Mouse (Mus musculus) adrenal gland, postnatal 36 days (tissue): ENCODE measurements around the gene Tagap1. TPM values are rescaled to one million over a fixed set of nuclear protein-coding genes. Genes with fewer than 3 reads are reported as not detected.
"Not testable (repeated sequence)": the region's sequence is repeated elsewhere in the genome, so short reads cannot be mapped to it uniquely, and the experiment has no call there.

ENCODE experiments used
- DNase-seq, 2 experiments: peaks; one replicate each; pipeline ENCODE4 v3.0.0; 2021; ENCODE audit warnings: mixed read lengths in 1 of 2
- long read RNA-seq, 2 experiments: library from polyadenylated mRNA; stranded (forward); transcript quantifications; one replicate each; pipeline ENCODE4 v2.0.0; 2021; ENCODE audit warnings: borderline sequencing depth in 2 of 2
- total RNA-seq, 2 experiments: library from RNA; stranded (reverse); gene quantifications; 2 replicates each; pipeline ENCODE4 v1.2.3; 2021

Gene Tagap1
- total RNA-seq: 10 to 100 TPM; 14.7 to 19.2 TPM
- long read RNA-seq, experiment 1, partial matches to known transcripts: 7 of 22 reads
- long read RNA-seq, experiment 1, other reads (novel, unspliced or antisense): 15 of 22 reads
- long read RNA-seq, experiment 2, partial matches to known transcripts: 6 of 11 reads
- long read RNA-seq, experiment 2, other reads (novel, unspliced or antisense): 5 of 11 reads

DNA sequence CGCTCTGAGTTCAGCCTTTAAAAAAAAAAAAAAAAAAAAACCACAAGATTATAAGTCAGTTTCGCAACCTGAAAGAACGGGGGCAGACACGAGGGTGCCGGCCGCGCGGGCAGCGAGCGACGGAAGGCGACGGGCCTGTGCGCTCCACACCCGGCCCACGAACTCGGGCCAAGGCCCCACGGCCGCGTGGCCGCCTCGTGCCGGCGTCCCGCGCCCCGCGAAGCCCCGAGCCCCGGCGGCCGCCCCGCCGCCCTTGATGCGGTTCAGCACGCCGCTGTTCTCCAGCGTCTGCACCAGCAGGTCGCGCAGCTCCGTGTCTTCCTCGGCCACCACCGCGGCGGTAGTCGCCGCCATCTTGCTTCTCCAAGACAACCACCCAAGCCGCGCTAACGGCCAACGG is at the start of gene Tagap1:
Gene Tagap1 (minus strand): TSS at position 381 of the 400 bp plus-strand sequence.
- peak; percentile 46 to 48 for DNase-seq

DNA sequence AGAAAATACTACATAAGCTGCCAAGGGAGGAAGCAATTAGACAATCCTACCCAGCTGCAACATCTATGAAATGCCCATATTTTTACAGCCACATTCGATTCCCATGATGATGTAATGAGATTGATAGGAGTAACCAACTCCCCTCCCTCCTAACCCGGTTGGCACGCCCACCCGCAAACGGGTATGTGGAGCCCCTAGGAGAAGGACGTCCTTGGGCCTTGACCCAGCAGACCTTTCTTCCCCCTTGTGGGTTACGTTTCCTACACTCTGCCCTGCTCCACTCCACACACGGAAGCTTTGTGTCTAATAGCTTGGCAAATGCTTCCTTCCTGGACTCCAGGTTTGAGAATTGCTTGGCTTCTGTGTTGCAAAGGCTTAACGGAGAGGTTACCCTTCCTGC is 48.9 kb upstream of the Tagap1 start:
- DNase-seq: not testable (repeated sequence)

DNA sequence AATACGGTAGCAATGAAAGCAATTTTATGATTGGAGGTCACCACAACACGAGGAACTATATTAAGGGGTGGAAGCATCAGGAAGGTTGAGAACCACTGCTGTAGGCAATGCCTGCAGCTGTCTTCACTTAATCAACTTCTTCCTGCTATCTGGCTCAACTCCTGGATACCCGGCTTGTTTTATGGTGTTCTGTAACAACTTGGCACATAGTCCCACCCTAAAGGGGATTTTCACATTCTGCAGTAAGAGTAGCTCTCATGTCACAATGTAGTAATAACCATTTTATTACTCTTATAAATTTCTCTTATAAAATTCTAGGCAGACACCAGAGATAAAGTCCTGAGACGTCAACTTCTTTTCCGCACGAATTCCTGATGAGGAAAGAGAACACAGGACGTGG is 48.5 kb upstream of the Tagap1 start:
- not testable (repeated sequence) for DNase-seq

DNA sequence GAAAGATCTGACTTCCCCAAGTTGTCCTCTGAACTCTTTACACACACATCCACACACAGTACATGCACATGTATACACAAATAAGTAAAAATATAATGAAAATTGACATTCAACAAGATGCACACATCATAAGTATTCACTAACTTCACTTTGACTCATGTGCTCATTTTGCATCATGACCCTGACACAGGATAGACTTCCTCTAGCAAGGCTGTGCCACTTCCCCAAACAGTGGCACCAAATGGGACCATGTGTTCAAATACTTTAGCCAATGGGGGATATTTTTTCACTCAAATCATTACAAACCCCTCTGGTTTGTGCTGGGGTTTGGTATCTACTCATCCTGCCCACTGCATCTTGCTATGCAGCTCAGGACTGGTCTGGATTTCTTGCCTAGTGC is 47.9 kb upstream of the Tagap1 start:
- DNase-seq: not testable (repeated sequence)

DNA sequence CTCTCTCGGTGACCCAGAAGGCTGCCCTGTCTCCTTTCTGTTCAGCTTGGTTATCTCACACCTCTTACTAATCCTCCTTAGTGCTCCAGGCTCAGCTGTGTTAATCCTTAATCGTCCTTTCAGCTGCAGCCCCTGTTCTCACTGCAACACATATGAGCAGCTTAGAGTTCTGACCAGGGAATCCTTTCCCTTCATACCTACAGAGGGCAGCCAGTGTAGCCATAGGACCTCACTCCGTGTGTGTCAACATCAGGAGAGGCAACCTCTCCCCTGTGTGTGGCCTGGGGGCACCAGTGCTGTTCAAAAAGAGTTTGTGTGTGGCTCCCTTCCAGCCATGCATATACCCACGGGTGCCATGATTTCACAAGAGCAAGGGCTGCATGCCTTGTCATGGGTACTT is 44.7 kb upstream of the Tagap1 start:
- not testable (repeated sequence) for DNase-seq

DNA sequence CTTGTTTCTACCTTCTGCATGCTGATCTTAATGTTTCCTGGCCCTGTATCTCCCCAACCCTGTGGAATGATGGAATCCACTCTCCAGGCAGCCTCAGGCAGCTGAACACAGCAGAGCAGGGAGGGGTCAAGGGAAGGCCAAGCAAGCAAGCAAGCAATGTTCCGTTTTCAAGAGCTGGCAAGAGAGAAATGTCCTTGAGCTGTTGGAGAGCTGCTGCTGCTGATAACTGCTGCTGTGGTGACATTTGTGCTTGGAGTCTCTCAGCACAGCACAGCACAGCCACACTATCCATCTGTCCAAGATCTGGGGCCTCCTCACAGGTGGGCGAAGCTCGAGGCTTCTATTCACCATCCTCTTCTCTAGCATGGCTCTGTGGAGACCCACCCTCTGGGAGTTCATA is 42.4 kb upstream of the Tagap1 start:
- not testable (repeated sequence) for DNase-seq

DNA sequence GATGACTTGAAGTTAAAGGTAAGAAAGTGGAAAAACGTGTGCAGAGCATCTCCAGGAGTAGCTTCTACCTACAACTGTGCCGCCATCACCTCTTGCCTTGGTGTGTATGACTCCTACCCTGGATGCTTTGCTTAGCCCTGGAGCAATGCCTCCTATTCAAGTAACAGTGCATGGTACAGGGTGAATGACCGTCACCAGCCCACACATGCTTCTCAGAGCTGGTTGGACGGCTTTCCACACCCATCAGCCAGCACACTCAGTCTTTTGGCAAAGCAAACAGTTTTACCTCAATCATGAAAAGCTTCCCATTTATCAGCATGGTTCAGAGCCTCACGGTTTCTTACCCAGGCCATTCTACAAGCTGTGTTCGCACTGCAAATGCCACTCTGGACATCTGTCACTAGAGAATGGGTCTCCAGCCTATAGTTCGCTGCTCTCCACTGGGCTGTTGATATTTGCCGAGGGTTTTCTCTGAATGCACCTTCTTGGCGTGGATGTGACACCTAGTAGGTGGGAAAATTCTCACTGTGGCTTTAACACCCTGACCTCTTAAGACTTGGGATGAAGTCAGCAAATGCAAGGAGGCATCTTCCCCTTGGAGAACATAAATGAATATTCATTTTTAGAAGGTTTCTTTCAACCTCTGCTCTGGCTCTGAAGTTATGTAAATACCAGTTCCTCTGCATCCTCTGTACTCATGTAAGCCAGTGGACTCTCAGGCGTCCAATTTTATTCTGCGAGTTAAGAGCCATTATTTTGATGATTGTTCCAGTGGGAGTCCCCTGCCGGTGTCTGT is 41.0 kb upstream of the Tagap1 start:
- not testable (repeated sequence) for DNase-seq

DNA sequence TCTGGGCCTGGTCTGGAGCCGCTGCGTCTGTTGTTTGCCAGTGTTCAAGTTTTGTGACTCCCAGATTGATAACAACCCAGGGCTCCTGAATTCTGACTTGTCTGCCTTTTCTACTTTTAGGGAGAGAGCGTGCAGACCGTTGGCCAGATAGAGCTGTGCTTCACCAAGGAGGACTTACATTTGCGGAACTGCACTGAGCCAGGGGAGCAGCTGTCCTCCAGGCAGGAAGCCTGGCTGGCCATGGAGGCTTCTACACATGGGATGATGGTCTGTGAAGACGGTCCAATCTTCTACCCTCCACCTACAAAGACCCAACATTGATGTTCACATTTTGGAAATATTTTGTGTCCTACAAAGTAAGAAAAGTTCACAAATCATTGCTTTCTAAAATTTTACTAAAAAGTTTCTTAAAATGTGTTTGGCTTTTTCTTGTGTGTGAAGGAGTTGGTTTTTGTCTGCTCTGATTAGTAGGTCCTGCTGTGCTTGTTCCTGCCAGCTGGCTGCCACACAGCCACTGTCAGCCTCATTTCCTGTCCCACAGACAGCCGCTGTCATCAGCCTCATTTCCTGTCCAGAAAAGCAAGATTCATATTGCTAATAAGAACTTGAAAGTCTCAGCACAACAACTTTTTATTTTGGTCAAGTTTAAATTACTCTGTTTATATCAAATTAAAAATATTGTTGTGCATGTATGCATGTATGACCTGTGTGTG is 37.0 kb upstream of the Tagap1 start:
- DNase-seq: not testable (repeated sequence)

DNA sequence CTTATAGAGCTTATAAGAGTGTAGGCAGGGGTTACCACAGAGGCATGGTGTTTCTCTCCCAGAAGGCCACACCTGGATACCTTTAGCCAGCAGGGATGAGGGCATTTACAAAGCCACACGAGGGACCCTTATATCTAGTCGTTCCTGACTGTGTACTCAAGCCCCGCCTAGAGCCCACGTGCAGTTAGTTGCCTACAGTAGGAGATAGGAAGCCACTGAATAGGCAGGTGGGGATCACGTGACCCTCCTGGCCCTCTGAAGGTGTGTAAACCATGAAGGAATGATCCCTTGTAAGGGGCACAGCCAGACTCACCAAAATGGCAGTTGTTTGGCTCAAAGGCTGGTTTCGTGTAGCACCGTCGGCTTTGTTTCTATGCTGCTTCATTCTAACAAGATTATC is 35.9 kb upstream of the Tagap1 start:
- DNase-seq: not testable (repeated sequence)

DNA sequence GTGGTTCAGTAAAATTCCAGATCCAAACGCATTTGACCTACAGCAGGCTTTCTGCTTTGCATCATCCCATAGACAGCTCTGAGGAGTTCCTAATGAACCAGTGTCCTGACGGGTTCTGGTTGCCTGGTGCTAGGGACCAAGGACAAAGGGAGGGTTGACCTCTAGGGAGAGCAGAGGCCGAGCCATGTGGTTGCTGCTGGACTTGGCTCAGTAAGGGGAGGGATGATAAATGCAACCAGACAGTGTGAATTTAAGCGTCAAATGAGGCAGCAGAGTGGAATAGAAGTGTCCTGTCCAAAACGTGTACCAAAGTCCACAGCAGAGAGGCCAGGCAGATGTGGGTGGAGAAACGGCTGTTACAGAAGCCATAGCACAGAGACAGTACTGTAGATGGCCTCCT is 34.5 kb upstream of the Tagap1 start:
- DNase-seq: not testable (repeated sequence)

DNA sequence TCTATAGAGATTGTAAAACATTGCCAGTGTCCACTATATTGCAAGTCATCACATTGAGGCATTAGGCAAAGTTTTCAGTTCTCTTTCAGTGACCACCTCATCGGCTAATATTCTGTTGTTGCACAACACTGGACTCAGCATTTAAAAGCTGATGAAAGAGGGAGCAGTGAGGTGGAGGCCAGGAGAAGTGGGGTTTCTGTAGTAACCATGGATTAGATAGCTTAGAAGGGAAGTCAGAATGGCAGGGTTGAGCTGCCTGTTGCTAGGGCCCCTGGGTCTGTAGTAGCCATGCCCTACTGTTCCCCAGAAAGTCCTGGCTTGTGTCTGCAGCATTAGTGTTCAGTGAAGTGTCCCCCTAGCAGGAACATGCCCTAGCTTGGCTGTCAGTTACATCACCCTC is 25.2 kb upstream of the Tagap1 start:
- not testable (repeated sequence) for DNase-seq

DNA sequence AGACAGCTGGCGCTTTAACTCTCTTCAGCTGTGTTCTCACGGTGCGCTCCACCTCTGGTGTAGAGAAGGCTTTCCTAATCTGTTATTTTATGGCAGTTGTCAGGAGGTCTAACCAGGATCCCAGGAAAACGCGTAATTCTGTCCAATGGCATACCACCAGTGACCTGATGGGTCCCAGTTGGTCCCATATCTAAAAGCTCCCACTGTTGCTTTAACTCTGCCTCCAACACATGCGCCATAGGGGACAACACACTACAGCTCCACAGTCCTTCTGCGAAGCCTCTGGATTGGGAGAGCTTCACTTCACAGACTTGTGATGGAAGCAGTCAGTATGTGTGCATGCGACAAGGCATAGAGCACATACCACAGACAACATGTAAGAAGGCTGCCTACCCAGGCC is 19.2 kb upstream of the Tagap1 start:
- not testable (repeated sequence) for DNase-seq

DNA sequence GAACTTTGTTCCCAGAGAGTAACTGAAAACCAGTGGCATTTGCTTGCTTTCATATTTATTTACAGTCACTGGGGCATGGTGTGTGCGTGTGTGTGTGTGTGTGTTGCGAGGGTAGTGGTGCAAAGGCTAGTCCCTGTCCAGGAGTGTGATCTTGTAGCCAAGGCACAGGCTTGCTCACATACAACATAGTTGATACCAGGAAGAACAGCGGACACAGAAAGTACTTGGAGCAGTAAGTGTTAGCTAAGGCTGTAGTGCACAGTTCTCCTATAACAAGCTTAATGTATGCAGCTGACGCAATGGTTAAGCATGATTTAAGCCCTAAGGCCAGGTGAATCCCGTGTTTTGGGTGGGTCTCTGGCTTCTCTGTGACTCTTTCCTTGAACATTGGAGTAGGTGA is 18.4 kb upstream of the Tagap1 start:
- DNase-seq: not testable (repeated sequence)

DNA sequence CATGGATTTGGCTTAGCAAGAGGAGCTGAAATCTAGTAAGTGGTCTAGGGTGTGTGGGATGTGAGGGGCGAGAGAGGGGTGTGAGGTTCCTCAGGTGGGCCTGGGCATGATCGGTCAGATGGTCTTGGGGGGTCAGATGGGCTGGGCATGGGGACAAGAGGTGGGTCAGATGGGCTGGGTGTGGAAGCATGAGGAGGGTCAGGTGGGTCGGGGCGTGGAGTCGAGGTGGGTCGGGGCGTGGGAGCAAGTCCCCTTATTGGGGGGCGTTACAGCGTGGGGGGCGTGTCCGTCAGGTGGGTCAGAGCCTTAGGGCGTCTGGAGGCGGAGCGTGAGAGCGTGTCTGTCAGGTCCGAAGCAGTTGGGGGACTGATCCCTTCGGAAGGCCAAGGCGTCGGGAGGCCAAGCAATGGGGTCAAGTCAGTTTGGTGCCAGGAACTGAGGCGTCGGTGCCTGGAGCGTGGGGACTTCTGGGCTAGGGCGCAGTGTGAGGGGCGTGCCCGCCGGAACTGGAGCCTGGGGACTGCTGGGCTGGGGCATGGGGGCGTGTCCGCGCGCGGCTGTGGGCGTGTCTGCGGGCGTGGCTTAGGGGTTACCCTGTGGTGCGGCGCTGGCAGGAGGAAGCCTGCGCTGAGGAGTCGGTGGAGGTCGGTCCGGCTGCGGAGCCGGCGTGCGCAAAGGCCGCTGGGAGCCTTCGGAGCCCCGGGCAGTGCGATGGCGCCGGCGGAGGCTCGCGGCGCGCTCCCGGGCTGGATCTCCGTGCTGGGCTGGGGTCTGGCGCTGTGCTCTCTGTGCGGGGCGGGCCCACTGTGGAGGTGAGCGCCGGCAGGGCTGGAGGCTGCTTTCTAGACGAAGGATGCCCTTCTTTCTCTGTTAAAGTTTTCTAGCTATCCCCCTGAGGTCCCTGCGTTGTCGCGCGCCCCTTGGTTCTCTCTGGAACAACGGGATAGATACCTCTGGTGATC is 17.6 kb upstream of the Tagap1 start, which contains the start of gene Gm49721:
Gene Gm49721 (plus strand): TSS at position 618 of the 962 bp plus-strand sequence.
- DNase-seq: peak; percentile 78 to 79

DNA sequence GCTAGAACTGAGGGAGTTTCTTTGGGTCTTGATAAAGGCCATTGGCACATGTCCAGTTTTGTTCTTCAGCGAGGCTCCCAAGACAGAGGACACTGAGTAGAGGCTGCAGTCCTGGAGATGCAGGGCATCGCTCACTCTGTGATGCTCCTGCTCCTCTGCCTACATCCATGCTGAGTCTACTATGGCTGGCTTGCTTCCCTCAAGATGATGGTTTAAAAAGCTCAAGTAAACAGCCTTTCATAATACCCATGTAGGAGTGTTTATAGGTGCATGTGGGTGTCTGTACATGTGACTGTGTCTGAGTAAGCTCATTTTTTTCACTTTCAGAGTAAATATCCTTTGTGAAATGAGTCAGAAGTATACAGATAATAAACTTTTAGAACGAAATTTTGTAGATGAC is 14.0 kb upstream of the Tagap1 start:
- not testable (repeated sequence) for DNase-seq

DNA sequence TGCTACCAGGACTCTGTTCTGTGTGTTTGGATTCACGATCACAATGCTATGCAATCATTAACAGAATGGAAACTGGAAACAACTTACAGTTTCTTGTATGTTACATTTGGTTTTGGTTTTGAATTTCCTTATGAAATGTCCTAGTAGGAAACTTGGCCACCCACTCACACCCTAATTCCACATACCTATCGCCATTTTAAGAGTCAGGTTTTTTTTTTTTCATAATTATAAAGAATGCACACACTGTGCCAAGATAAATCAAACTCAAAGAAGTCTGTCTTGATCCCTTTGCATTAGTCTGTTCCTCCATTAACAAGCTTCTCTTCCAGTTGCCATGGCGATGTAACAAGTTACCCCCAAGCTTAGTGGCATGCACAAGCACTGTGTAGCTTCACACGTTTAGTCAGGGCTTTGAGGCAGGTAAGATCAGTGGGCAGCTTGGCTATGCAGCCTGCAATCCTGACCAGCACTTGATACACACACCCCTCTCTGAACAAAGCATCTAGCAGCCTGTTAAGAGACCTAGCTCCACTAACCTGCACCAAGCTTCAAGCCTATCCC is 12.0 kb upstream of the Tagap1 start:
- DNase-seq: not testable (repeated sequence)

DNA sequence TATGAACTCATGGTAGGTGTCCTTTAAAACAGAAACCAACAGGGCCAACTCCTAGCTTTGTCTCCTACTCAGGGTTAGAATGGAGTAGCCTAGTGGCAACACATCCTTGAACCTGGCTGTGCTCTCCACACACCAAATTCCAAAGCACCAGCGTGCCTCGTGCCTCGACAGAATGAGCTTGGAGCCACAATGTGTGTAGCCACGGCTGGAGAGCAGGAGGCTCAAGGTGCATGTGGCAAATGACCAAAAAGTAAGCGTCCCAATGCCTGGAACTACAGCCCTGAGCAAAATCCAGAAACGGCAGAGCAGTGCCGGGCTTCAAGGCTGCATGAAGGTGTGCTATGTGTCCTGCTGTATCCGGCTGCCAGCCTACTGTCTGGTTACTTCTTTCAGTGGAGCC is 10.3 kb upstream of the Tagap1 start:
- DNase-seq: not testable (repeated sequence)

DNA sequence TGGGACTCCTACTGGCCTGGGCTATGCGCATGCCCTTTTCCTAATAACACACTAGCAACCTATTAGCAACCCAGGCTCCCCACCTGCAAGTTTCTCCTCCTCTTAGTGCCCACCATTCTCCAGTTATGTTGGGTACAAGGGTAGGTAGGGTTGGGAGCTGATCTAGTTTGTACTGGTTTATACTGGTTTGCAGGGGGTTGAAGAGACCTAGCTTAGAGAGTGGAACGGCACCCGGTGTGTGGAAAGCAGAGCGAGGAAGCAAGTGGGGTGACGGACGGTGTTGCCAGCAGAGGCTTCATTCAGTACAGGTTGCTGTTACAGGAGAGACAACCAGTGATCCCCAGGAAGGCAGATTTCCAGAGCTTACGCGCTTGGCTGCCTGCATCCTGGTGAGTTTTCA is 9.4 kb upstream of the Tagap1 start, which contains the start of gene Rnaset2b:
Gene Rnaset2b (plus strand): TSS at position 301 of the 400 bp plus-strand sequence.
- not testable (repeated sequence) for DNase-seq

DNA sequence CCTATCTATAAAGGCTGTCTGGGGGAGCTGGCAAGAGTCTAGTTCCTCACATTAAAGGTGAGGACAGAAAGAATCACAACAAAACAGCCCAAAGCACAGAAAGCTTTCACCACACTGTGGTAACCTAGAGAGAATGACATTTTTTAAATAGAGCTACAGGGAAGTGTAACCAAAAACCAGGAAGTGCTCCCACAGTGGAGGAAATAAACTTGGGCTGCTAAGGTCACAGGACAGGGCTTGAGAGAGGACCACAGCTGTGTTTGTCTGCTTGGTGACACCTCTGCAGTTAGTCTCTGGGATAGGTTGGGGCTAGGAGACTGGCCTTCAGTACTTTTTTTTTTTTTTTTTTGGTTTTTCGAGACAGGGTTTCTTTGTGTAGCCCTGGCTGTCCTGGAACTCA is 6.7 kb upstream of the Tagap1 start:
- DNase-seq: not testable (repeated sequence)

DNA sequence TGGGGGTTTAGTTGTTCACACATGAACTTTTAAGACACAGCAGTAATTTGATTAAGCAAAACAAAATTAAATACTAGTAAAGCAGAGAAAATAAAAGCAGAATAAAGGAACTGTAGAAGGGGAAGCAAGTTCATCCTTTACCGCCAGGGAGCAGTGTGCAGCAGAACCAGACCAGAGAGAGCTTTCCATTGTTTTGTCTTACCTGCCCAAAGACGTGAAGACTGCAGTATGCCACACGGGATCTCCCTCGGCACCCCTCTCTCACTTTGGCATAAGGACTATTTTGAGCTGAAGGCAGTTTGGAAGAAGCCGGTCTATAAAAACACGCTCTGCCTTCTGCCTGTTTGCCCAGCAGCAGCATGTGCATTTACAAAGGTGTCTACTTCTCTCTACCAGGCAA is 4.4 kb upstream of the Tagap1 start:
- peak in 1 of 2 experiments; percentile 23 for DNase-seq

DNA sequence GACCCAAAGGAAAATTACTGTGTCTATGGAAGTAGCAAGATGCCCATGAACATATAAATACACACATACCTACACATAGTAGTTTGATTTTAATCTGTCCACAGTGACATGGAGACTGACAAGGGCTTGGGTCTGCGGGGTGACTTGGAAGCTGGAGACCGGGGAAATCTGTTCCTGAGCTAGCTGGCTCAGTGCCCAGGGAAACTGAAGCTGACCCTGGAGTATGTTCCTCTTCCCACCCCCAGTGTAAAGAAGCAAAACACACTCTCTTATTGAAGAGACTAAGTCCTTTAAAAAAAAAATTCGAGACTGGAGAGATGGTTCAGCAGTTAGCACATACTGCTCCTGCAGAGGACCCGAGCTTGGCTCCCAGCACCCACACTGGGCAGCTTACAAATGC is 2.0 kb upstream of the Tagap1 start:
- not testable (repeated sequence) for DNase-seq
